Mouse (Mus musculus) cerebellum, adult 8-10 months (tissue): ENCODE measurements at regions not wholly inside any gene's neighbourhood (a gene's known extent, or its start where the extent isn't known, plus 50 kb on each side); places are given as distances from the start of the nearest gene placed in this dataset.

Source experiments
- DNase-seq: peaks from one replicate; pipeline ENCODE4 v3.0.0; 2022

DNA sequence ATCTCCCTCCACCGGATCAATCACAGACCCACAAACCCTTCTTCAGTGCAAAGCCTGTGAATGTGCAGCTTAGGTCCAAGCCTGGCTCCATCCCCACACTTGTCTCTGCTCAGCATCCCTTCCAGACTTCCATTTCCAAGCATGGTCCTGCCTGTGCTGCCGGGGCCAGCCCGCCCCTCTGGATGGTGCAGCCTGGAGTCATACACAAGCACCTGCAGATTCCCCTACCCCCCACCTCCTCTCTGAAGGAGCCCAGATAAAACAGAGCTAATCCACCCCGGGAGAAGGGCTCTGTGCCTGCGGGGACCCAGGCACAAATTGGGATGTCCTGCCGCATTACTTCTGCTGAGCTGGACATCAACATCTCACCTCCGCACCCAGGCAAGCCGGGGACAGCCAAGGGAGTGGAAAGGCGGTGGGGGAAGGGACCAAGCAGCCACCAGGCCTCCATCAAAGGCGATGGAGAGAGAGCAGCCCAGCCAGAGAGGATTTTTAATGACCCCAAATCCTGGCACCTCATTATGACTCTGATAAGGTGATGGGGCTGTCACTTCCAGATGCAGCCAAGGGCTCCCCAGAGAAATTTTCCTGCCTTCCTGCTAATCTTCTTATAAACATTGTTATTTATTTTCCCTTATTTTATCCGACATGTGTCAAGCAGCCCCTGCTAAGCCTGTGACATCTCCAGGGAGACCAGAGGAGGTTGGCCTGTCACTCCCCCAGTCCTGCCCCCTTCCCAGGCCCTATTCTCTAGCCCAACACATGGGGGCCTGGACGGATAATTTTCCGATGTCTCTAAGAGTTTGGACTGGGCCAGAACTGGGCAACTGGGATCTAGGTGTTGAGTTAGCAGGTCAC is 105.5 kb upstream of the Unc5b start:
- DNase-seq: no peak

DNA sequence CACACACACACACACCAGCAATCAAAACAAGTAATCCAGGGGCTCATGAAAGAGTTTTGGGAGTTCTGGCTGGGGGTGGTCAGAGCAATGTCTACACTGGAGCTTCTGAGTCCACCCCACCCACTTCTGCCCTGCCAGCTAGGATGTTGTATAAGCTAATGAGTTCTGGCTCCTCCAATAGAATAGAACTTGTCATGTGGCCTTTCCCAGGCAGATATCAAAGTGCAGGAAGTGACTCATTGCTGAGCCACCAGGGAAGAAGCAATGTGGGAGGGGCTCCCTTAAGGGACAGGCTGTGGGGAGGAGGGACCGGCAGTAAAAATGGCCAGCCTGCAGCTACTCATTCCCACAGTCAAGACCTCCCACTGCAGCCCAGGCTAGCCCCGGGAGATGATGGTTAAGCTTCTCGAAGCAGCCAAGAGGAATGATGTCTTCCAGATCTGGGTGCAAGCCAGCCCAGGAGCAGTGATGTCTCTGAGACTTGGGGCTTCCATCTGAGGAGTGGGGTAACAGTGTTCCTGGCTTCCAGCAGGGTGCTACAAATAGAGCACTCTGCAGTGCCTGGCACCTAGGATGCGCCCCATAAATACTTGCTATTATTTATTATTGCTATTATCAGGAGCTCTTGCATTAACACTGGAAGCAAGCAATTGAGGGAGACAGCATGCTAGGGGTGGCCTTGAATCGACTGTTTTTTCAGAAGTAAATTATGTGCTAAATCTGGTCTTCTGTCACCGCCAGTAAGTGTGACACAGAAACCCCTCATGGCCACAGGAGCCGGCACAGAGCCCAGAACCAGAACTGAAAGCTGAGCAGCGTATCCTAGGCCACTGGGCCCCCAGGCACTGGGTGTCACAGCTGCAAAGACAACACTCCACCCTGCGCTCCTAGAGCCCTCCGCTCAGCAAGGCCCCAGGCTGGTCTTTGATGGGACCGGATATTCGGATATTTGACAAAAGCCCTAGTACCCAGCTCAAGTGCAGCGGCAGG is 103.2 kb upstream of the Unc5b start:
- no peak for DNase-seq

DNA sequence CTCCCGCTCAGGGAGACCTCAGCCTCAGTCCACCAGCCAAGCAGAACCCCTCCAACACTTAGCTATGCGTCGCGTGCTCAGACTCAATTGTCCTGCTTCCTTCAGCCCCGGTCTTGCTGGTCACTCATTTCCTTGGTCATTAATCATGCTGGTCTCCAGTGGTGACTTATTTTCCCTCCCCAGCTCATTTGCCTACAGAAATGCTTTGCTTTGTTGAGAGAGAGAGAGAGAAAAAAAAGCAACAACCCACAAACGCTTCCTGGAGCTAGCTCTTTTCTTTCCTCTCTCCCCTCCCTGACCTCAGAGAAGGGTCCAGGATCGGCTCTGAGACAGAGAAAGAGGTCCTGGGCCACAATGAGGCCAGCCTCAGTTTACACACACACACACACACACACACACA is 102.5 kb upstream of the Unc5b start:
- DNase-seq: no peak

DNA sequence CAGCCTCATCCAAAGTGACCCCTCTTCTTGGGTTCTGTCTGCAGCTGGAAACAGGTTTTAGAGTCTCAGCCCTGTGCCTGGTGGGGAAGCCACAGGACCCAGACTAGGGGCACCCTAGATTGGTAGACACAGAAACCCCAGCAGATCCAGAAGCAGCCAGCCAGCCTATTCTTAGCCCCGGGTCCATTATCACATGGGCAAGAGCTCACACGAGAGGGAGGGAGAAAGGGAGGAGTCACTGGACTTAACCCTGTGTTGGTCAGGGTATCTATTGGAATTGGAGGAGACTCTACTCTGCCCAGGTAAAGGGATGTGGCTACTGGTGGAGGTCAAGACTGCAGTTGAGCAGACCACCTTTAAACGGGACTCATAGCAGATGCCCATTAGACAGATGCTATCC is 101.5 kb upstream of the Unc5b start:
- no peak for DNase-seq

DNA sequence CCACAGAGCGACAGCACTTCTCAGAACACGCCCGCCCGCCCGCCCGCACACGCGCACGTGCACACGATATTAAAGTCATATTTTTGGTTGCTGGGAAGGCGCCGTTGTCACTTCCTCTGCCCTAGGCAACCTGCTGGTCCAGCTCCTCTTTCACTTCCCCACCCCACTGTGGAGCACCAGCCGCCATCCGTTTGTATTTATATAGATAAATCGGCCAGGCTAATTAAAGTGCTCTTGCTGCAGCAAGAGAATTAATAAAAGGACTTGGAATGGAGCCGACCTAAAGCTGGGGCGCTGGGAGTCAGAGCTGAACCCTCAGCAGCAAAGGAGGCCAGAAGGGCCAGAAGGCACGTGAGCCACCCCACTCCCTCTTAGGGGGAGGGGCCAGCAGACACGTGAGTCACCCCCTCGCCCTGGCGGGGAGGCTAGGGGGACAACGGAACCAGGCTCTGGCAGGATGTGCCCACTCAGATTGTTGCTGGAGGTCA is 100.6 kb upstream of the Unc5b start:
- DNase-seq: no peak

DNA sequence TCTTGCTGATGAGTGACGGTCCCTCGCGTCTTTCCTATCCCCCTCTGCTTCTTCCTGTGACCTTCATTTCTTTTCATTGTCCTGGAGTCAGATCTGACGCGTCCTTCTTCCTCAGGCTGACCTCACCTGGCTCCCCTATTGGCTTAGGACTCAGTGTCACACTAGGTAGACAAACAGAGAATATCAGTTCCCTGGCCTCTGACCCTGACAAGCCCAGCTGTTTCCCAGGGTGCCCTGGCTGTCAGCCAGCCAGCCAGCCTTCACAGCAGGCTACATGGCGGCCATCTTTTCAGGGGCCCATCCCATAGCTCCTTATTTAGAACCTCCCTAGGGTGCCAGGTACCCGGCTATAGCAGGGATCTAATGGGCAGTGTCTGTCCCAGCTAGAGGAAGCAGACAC is 97.3 kb upstream of the Unc5b start:
- no peak for DNase-seq

DNA sequence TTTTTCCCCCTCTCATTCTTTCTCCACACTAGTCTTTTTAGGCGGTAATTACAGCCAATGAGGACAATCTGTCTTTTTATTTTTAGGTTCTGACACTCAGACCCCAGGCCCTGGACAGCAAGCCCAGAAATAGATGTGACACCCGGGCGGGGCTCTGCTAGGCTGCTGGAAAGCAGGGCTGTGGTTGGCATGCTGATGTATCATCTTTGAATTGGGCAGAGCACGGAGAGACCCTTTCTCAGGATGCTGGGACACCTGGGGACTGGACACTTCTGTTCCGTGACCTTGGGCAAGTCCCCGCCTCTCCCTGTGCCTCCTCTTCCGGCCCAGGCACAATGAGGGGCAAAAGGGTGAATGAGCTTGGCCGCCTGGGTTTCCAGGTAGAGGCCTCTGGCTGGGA is 96.8 kb upstream of the Unc5b start:
- no peak for DNase-seq

DNA sequence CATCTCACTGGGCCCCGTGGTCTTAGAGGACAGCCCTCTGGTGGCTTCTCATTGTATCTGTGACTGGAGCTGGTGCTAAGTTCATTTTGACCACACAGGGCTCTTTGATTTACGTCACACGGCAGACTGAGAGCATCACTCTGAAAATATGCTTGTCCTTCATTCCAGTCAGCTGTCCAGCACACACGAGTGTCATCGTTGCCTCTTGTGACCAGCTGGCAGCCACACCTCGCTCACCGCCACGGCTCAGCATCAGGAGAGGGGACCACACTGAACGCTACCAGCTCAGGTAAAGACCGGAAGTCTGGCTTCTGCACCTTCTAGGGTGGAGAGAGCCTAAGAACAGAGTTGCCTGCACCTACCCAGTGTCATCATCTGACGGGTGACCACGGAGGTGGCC is 95.3 kb upstream of the Unc5b start:
- no peak for DNase-seq

DNA sequence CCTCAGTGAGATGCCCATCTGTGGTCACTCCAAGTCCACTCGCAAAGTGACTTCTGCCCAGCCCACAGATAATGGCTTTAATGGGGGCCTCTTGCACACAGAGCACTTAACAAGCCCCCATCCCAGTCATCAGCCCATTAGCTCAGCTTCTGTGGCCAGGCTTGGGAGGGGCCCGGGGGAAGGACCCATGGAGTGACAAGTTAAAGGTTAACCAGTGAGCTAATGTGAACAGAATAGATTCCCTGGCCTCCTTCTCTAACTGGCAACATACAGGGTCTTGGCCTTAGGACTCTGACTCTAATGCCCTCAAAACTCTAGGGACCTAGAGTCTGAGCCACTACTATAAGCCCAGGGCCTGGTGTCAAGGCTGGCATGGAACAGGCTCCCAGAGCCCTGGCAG is 94.3 kb upstream of the Unc5b start:
- no peak for DNase-seq

DNA sequence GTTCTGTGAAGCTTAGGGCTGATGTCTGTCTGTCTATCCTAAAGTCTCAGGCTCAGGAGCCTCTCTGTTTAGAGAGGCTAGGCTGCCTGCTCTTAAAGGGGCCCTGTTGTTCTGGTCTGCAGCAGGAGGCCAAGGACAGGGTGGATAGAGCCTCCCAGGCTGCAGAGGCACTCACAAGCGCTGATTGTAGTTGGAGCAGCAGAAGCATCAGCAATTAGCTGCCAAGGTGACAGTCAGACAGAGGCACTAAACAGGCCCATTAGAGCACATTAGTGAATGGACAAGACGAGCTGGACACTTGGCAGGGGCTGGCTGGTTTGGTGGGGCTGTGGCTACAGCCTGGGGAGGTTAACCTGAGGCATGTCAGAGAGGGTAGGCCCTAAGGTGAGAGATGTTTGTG is 93.8 kb upstream of the Unc5b start:
- DNase-seq: no peak

DNA sequence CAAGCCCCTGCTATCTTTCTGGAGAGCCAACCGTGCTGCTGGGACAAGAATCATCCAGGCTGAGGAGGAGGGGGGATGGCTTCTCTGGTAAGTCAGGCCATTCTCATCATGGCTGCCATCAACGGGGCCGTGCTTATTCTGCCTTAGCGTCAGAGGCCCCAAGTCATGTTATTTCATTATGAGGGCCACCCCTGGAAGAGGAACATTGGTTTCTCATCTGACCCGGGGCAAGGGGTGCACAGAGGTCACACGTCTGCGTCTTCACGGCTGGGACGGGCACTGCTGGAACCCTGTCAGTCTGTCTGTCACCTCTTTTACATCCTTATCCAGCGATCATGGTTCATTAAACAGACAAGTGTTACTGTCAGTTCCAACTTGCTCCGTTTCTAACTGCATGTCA is 92.4 kb upstream of the Unc5b start:
- no peak for DNase-seq

DNA sequence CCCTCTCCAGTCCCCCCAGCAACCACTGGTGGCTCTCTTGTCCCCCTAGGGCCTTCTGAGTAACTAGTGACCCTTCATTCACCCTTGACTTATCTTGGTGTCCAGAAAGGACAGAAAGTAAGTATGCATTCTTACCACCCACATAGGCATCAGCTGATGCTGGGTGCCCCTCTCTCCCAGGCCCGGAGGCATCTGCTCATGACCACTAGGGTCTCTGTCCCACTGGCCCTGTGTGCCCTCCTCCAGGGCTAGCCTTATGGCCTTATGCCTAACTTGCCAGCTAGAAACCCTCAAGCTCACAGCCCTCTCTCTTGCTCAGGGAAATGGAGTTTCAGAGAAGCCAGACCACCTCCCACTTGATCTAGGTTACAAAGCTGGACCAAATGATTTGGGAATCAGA is 89.2 kb upstream of the Unc5b start:
- no peak for DNase-seq

DNA sequence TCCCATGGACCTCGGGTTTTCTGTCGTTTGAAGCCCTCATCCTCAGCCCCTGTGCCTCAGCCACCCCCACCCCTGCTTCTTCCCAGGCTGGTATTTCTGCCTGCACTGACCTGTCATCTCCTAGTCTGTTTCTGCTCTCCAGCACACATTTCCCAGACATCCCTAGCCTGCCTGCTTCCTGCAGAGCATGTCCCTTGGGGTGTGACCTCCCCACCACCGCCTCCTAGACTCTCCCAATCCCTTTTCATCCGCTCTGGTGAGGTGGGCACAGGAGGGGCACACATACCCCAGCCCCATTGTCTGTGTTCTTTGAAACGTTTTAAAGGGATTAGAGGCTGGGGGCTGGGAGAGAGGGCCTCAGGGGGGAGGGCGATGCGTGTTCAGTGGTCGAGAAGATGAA is 86.6 kb upstream of the Unc5b start:
- no peak for DNase-seq

DNA sequence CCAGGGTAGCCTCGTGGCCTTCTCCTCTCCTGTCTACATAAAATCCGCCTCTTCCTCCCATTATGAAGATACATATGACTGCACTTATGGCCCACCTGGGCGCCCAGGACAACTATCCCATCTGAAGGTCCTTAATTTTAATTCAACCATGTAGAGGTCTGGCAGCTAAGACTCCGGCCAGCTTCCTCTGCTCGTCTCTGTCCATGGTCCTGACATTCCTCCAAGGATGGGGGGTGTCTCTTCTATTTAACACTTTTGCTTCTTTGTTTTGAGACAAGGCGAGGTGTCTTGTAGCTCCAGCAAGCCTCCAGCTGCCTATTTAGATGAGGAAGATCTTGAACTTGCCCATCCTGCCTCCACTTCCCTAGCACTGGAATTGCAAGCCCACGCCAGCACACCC is 83.0 kb upstream of the Unc5b start:
- DNase-seq: no peak

DNA sequence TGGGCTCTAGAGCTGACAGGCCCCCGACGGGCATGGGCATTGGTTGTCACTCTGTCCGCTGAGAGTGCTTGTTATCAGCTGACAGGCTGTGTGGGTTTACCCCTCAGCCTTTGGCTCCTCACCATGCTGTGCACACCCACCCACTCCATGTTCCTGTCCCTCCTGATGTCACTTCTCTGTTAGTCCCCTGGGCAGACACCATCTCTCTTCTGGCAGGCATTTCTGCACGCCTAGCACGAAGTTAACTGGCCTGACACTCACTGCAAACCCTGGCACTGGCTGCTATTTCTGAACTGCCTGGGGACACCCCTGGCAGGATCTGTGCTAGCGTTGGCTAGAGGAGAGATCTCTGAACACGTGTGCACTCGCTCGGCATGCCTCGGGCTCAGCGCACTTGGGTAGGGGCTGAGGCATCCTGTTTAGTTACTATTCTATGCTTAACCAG is 82.1 kb upstream of the Unc5b start:
- DNase-seq: no peak

DNA sequence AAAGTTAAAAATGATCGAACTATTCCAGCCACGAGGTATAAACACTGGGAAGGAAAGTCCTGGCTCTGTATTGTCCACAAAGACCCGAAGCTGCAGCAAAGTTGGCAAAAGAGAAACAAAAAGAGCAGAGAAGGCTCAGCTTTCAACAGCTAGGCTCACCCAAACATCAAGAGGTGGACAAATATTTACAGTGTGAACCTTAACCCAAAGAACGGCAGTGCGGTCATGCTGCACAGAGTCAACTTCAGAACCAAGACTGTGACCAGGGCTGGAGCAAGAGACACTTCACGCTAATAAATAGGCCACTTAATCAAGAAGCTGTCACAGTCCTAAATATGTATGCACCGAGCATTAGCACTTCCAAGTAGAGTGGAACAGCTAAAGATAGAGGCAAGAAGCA is 73.0 kb upstream of the Unc5b start:
- no peak for DNase-seq

DNA sequence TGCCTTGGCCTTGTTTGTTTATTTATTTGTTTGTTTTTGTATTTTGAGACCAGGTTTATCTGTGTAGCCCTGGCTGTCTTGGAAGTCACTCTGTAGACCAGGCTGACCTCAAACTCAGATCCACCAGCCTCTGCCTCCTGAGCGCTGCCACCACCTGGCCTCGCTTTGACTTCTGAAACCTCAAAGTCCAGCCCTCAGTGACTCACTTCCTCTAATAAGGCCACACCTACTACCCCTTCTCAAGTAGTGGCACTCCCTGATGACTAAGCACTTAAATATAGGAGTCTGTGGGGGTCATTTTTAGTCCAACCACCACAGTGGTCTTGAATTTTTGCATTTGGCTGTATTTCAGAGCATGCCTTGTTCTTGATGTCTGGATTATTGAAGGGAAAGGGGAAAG is 69.6 kb upstream of the Unc5b start:
- DNase-seq: no peak

DNA sequence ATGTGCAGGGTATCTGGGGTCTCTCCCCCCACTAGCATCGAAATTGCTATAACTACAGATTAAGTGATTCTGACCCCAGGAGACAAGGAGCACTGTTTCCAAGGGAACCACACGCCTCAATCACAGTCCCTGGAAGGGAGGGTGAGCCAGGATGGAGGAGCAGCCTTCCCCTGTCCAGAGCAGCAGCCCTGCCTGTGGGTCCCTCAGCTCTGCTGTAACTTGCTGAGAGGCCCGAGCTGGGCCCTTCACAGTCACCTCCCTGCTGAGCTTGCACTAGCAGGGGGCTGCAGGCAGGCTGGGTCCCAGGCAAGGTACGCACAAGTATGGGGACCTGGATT is 62.4 kb upstream of the Unc5b start:
- DNase-seq: no peak

DNA sequence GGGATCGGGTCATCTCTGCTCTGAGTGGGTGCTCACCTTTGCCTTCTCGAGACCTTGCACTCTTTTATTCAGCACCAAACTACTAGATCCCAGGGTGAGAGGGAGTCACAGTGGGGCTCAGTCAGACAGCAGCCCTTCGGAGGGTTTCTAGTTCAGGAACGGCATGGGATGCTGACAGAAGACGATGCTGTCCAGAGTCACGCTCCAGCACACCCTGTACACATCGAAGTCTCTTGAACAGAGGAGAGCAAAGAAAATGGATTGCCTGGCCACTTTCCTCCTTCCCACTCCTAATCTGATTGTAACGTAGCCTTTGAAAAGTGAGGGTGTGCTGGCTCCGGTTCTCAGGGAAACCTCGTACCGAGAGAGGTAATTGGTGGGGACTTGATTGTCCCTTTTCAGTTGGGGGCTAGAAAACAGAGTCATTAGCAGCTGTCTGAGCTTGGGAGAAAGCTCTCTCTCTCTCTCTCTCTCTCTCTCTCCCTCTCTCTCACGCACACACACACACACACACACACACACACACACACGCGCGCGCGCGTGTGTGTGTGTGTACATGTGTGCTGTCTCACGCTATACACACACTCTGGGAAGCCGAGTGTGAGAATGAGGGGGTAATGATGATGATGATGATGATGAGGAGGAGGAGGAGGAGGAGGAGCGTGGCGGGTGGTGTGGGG is 61.9 kb upstream of the Unc5b start:
- no peak for DNase-seq

DNA sequence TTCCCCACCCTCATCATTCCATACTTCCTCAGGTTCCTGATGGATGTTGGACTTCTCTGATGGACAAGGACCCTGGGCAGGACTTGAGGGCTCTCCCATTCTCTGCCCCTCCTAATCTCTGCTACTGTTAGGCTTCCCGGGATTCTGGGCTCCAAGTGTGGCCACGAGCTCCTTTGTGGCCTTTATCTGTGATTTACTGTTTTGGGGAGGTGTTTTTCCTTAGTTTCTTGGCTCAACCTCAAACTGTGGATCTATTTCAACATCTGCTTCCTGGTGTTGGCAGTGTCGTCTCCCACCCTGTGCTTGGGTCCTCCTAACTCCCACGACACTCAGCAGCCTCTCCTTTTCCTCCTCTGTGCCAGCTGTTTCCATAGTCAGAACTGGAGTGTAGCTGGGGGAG is 61.3 kb upstream of the Unc5b start:
- DNase-seq: no peak

DNA sequence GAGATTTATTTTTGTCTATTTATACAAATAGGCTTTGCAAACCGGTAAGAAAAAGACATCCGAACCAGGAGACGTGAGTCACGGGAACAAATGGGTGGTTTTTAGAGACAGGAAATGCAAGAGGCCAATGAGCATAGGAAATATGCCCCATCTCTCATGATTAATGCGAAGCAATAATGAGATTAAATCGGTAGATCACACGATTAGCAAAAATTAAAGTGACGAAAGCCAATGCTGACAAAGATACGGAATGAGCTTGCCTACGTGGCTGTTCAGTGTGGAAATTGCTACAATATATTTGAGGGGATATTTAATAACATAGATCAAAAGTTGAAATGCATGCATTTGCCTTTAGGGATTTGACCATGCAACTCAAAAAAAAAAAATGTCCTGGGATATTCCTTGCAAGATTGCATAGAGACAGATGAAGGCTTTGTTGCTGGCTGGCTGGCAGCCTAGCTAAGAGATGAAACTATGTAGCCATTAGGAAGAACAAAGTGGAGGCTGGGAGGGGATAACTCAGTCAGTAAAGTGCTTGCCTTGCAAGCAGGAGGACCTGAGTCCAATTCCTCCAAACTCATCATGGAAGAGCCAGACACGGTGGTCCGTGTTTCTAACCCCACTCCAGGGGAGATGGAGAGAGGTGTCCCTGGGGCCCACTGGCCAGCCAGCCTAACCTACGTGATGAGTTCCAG is 60.2 kb upstream of the Unc5b start:
- DNase-seq: no peak

DNA sequence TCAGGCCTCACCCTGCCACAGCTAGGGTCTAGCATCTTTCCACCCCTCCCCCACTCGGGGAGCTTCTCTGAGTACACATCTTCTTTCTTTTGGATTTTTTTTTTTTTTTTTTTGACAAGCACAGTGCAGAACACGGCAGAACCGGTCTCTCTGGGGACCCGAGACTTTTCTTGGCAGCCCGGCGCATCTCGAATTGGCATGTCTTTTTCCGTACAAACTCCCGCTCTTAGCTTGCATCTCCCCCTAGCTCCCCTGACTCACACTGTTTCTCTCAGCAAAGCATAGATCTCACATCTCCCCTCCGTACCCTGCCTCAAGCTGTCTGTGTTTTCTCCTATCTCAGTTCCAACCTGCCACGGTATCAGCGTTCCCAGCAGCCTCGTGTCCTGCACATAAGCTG is 58.4 kb upstream of the Unc5b start:
- DNase-seq: no peak

DNA sequence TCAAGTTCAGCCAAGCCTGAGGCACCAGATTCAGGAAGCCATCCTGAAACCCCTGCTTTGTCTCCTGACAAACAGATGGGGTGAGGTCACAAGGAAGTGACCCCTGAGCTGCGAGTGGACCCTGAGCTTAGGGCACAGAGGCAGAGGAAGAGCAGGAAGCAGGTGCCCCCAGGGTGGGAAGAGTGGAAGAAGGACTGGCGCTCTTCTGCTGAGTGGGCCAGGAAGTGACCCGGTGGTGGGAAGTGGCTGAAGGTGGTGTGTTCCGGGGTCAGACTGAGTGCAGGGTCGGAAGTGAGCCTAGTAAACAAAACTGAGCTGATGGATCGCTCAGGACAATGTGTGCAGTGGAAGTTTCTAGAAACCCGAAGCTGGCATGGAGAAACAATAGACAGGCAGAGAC is 57.2 kb upstream of the Unc5b start:
- no peak for DNase-seq
